Mouse (Mus musculus) spleen, adult 2 months (tissue): ENCODE data around the gene Fntb.

ENCODE experiments used
- CTCF ChIP-seq: fragments of 200-500 bp; IDR thresholded peaks from 2 replicates; pipeline ENCODE4 v1.5.1; 2011; ENCODE audit warnings: mild to moderate bottlenecking, inconsistent platforms; ENCODE audit not compliant: insufficient read depth, insufficient read length, insufficient replicate concordance; ENCODE audit errors: extremely low read depth
- POLR2A ChIP-seq: fragments of 200-500 bp; IDR thresholded peaks from 2 replicates; pipeline ENCODE4 v1.6.1; 2011; ENCODE audit warnings: low read depth, low read length, inconsistent platforms

- no peak for TF ChIP-seq CTCF
- TF ChIP-seq POLR2A: no peak
Measured at GRCm38 (mm10) chr12:76813543-76813942, 48.2 kb downstream of the Fntb start.
